Mouse (Mus musculus) liver, adult 2 months (tissue): Measurements from ENCODE around the gene Zdhhc14. TPM values are rescaled to one million over a fixed set of nuclear protein-coding genes. Genes with fewer than 3 reads are reported as not detected.

ENCODE experiments used
- DNase-seq: peaks from one replicate; pipeline ENCODE4 v3.0.0-alpha.2; 2011; ENCODE audit warnings: low read depth, low spot score; ENCODE audit errors: extremely low read depth
- H3K27ac ChIP-seq: fragments of 200-500 bp; replicated peaks from 2 replicates; pipeline ENCODE4 v1.5.1; 2012; ENCODE audit warnings: low read depth, mild to moderate bottlenecking, control low read depth, inconsistent platforms, low read length; ENCODE audit not compliant: insufficient read depth
- H3K27me3 ChIP-seq: fragments of 200-500 bp; 2 replicates; pipeline ENCODE4 v1.6.1; 2012; ENCODE audit warnings: mild to moderate bottlenecking, moderate library complexity, low read length, inconsistent platforms; ENCODE audit not compliant: control insufficient read depth, insufficient read depth
- H3K36me3 ChIP-seq: fragments of 200-500 bp; 2 replicates; pipeline ENCODE4 v1.6.1; 2012; ENCODE audit warnings: low read length, inconsistent platforms; ENCODE audit not compliant: control insufficient read depth, insufficient read depth
- H3K4me1 ChIP-seq: fragments of 200-500 bp; 2 replicates; pipeline ENCODE4 v1.6.1; 2011; ENCODE audit warnings: low read length; ENCODE audit not compliant: control insufficient read depth, insufficient read depth
- H3K4me3 ChIP-seq: fragments of 200-500 bp; 2 replicates; pipeline ENCODE4 v1.5.1; 2011; ENCODE audit warnings: low read depth, mild to moderate bottlenecking, control low read depth, low read length, moderate library complexity; ENCODE audit not compliant: insufficient read depth
- H3K79me2 ChIP-seq: fragments of 200-500 bp; 2 replicates; pipeline ENCODE4 v1.6.1; 2012; ENCODE audit warnings: inconsistent platforms, mild to moderate bottlenecking, low read length, moderate library complexity; ENCODE audit not compliant: control insufficient read depth, insufficient read depth
- H3K9ac ChIP-seq: fragments of 200-500 bp; 2 replicates; pipeline ENCODE4 v1.6.1; 2012; ENCODE audit warnings: low read depth, mild to moderate bottlenecking, control low read depth, inconsistent platforms, low read length
- CTCF ChIP-seq: fragments of 200-500 bp; IDR thresholded peaks from 2 replicates; pipeline ENCODE4 v1.5.1; 2011; ENCODE audit warnings: low read depth, low read length, control low read depth
- POLR2A ChIP-seq: fragments of 200-500 bp; IDR thresholded peaks from 2 replicates; pipeline ENCODE4 v1.6.1; 2011; ENCODE audit warnings: low read length, control low read depth; ENCODE audit not compliant: insufficient read depth; ENCODE audit errors: extremely low read depth
- WGBS: fragments of 180-500 bp; shearing (Covaris S2); methylation state at CpG from one replicate; pipeline ENCODE4 v1.1.7; 2018; 5-methylcytosine and 5-hydroxymethylcytosine counted together
- polyA plus RNA-seq: library from polyadenylated mRNA; depleted of rRNA; stranded (reverse); fragments of >200 nt; gene quantifications from 2 replicates; pipeline ENCODE4 v1.2.3, GENCODE M21; 2012
- total RNA-seq: library from RNA; depleted of rRNA; stranded (reverse); fragments of >200 nt; gene quantifications from 2 replicates; pipeline ENCODE4 v1.2.3, GENCODE M21; 2014

Gene Zdhhc14
- total and polyA plus RNA-seq, 2 experiments: 0.99 to 1.1 TPM

DNA sequence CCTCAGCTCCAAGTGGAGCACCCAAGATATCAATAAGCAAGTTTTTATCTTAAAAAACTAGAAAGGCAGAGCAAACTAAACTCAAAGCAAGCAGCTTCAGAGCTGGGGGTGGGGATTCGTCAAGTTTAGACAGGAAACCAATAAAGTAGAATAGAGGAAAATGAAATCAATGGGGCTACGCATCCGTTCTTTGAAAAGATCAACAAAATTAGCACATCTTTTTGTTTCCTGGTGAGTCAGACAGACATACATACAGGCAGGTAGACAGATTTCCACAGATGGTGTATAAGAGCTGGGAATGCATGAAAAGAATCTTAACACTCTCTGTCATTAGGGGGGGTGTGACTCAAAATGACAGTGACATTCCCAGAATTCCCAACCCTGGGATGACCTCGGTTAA is 159.2 kb downstream of the Zdhhc14 start:
- no peaks in the 10 kb centered on the region for H3K79me2 ChIP-seq
- H3K27ac ChIP-seq: no peak overlapping the region
- no peak overlapping the region for H3K9ac ChIP-seq
- no peaks in the 10 kb centered on the region for H3K27me3 ChIP-seq
- no peaks in the 10 kb centered on the region for H3K36me3 ChIP-seq
- TF ChIP-seq POLR2A: no peak
- TF ChIP-seq CTCF: no peak
- no peak for DNase-seq
- H3K4me1 ChIP-seq: no peaks in the 10 kb centered on the region; the same call in 1 of the 2 replicates
- H3K4me3 ChIP-seq: no peak overlapping the region
- 80% methylated on average over 4 of the region's 4 CpGs for WGBS

DNA sequence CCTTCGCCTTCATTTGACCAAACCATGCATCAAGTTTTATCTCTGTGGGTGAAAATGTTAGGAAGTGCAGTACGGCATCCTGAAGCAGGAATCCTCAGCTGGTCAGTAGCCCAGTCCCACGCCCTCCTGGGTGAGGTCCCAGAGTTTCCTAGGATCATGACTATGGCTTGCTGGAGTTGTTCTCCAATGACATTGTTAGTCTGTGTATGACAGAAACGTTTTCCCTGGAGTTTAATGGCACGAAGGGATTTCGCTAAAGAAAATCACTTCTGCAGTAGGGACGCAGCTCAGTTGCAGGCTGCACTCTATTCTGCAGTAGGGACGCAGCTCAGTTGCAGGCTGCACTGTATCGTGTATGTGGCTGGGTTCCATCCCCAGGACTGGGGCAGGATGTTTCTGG is 161.6 kb downstream of the Zdhhc14 start:
- H3K36me3 ChIP-seq: no peaks in the 10 kb centered on the region
- no peak overlapping the region for H3K27ac ChIP-seq
- H3K9ac ChIP-seq: no peak overlapping the region
- H3K4me1 ChIP-seq: no peaks in the 10 kb centered on the region; the same call in 1 of the 2 replicates
- TF ChIP-seq POLR2A (no peak), CTCF (no peak)
- H3K4me3 ChIP-seq: no peak overlapping the region
- no peaks in the 10 kb centered on the region for H3K27me3 ChIP-seq
- WGBS: 74% methylated on average over 9 of the region's 9 CpGs
- DNase-seq: no peak
- no peaks in the 10 kb centered on the region for H3K79me2 ChIP-seq

DNA sequence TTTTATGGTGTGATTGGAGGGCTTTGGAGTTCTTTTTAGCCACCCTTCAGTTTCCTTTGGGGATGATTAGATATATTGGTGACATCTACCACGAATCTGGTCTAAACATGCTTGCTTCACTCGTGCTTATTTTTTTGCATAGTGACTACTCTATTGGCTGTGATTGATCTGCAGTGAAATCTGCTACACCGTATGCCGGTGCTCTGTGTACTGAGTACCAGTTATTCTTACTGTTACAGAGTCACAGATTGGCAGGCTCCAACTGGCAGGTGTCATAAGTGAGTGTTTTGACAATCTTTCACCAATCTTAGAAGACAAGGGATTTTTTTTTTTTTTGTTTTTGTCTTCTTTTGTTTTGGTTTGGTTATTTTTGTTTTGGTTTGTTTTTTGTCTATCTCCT is 163.2 kb downstream of the Zdhhc14 start:
- TF ChIP-seq POLR2A (no peak), CTCF (no peak)
- Histone ChIP-seq H3K27ac (no peak overlapping the region), H3K27me3 (no peaks in the 10 kb centered on the region), H3K79me2 (no peaks in the 10 kb centered on the region), H3K4me1 (no peaks in the 10 kb centered on the region; the same call in 1 of the 2 replicates), H3K36me3 (no peaks in the 10 kb centered on the region), H3K9ac (no peak overlapping the region), H3K4me3 (no peak overlapping the region)
- no peak for DNase-seq
- WGBS: 93% methylated on average over 4 of the region's 4 CpGs

DNA sequence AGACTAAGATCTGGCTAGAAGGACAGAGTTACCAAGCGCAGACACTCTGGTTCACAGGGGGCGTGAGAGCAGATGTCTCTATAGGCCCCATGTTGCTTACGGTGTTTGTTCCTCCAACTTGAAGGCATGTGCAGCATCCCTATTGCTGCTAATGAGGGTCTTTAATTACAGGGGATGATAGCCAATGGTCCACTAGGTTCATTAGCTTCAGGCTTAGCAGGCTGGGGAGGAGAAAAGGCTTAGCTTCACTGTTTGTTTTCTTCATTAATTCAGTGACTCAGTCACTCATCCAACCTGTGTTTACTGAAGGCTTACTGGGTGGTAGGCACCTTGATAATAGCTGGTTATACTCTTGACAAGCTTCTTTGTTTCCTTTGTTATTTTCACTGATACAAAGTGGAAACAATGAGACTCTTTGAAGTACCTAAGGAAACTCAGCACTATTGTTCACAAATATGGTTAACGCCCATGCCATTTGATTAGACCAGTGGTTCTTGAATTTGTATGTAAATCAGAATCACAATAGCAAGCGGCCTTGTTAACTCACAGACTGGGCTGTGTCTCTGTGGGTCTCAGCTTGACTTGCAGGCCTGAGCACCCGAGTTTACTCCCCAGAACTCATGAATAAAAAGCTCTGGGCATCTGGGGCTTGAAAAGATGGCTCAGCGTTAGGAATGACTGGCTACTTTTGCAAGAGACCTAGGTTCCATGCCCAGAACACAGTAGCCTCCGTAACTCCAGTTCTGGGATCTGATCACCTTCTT is 168.1 kb downstream of the Zdhhc14 start:
- Histone ChIP-seq H3K4me1 (no peaks in the 10 kb centered on the region), H3K79me2 (no peaks in the 10 kb centered on the region), H3K27ac (no peak overlapping the region), H3K4me3 (no peak overlapping the region), H3K27me3 (no peaks in the 10 kb centered on the region), H3K9ac (no peak overlapping the region), H3K36me3 (no peaks in the 10 kb centered on the region)
- WGBS: 80% methylated on average over 8 of the region's 8 CpGs
- DNase-seq: no peak
- TF ChIP-seq CTCF (no peak), POLR2A (no peak)

DNA sequence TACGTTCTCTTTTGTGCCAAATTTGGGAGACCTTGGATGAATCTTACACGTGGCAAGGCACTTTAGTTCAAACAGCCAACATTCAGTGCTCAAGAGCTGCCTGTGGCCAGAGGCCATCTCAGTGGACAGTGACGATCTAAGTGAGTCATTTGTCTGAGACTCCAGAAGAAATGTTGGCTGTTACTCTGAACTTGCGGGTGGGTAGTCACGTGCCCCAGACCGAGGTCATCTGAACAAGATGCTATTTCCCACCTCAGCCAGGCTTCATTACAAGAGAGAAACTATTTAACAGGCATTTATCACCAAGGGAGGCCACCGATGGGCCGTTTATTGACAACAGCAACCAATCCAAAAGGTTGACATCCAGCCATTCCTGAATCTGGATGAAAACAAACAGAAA is 174.3 kb downstream of the Zdhhc14 start:
- no peaks in the 10 kb centered on the region for H3K4me1 ChIP-seq
- no peak overlapping the region for H3K4me3 ChIP-seq
- no peak overlapping the region for H3K27ac ChIP-seq
- TF ChIP-seq POLR2A (no peak), CTCF (no peak)
- no peak overlapping the region for H3K9ac ChIP-seq
- DNase-seq: no peak
- 86% methylated on average over 8 of the region's 8 CpGs for WGBS
- no peaks in the 10 kb centered on the region for H3K27me3 ChIP-seq
- no peaks in the 10 kb centered on the region for H3K36me3 ChIP-seq
- H3K79me2 ChIP-seq: no peaks in the 10 kb centered on the region

DNA sequence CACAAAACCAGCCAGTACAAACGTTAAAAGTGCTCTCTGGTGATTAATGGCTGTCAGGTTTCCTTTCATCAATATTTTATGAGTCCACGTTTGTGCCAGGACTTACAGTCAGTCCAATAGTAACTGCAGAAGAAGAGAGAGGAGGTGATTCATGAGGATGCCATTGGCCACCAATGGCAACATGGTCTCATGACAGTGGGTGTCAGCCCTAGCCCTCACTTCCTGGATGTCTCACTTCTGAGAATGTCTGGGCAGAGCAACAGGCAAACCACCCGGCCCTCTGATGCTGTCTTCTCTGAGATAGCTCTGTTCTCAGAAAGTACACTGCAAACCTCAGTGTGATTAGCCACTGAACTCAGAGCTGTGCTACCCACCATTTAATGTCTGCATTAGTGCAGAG is 176.1 kb downstream of the Zdhhc14 start:
- Histone ChIP-seq H3K27me3 (no peaks in the 10 kb centered on the region), H3K4me1 (no peaks in the 10 kb centered on the region), H3K9ac (no peak overlapping the region), H3K79me2 (no peaks in the 10 kb centered on the region), H3K4me3 (no peak overlapping the region), H3K27ac (no peak overlapping the region), H3K36me3 (no peaks in the 10 kb centered on the region)
- WGBS: 67% methylated on average over 3 of the region's 3 CpGs
- TF ChIP-seq CTCF (no peak), POLR2A (no peak)
- no peak for DNase-seq
